Mouse (Mus musculus) C2C12 (cell line): ENCODE results near the gene Snx20.

ENCODE experiments used
- CTCF ChIP-seq: IDR thresholded peaks from one replicate; pipeline ENCODE4 v1.5.1; 2011; ENCODE audit not compliant: control insufficient read depth, insufficient read depth, insufficient read length
- MYOG ChIP-seq: IDR thresholded peaks from one replicate; pipeline ENCODE4 v1.6.1; 2011; ENCODE audit not compliant: control insufficient read depth, insufficient read length; ENCODE audit errors: extremely low read depth
- USF1 ChIP-seq: IDR thresholded peaks from one replicate; pipeline ENCODE4 v1.6.1; 2011; ENCODE audit warnings: low read depth, mild to moderate bottlenecking, control low read depth, moderate library complexity

DNA sequence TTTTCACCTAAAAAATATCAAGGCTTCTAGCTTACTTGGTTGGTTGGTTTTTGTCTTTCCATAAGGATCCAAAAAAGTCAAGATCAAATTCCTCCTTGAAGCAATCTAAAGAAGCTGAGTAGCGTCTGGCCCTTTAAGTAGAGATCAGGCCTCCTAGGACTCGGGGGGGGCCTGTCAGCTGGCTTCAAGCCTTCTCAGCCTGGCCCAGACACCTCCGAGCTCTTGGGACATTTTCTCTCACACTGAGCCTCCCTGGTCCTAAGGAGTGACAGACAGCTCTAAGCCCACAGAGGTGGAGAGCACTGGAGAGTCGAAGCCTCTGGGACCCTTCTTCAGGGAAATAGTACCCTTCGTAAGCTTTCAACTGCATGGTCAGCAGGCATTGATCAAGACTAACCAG is 37.4 kb downstream of the Snx20 start:
- TF ChIP-seq CTCF (no peak), MYOG (no peak), USF1 (no peak)
